Mouse (Mus musculus) lung, postnatal 0 days (tissue): Measurements from ENCODE around the gene Zswim1. TPM values are rescaled to one million over a fixed set of nuclear protein-coding genes. Genes with fewer than 3 reads are reported as not detected.

Experiments
- ATAC-seq: fragments of 200-750 bp; cut with Nextera tagmentation; 2 replicates; pipeline ENCODE4 v1.8.0; 2017; ENCODE audit warnings: moderate library complexity
- DNase-seq: peaks from one replicate; pipeline ENCODE4 v3.0.0-alpha.2; 2016; ENCODE audit warnings: low spot score
- H3K27ac ChIP-seq: fragments of 300-500 bp; sonication (generic); 2 replicates; pipeline ENCODE4 v1.5.1; 2014; ENCODE audit warnings: antibody characterized with exemption, mild to moderate bottlenecking, low read length, mixed read lengths
- H3K27me3 ChIP-seq: fragments of 300-500 bp; sonication (generic); replicated peaks from 2 replicates; pipeline ENCODE4 v1.6.1; 2014; ENCODE audit warnings: low read length, mixed read lengths; ENCODE audit not compliant: insufficient read depth
- H3K36me3 ChIP-seq: fragments of 300-500 bp; sonication (generic); 2 replicates; pipeline ENCODE4 v1.6.1; 2014; ENCODE audit warnings: low read length, mixed read lengths; ENCODE audit not compliant: insufficient read depth
- H3K4me1 ChIP-seq: fragments of 300-500 bp; sonication (generic); 2 replicates; pipeline ENCODE4 v1.6.1; 2014; ENCODE audit warnings: antibody characterized with exemption, low read depth, low read length, mixed read lengths; ENCODE audit not compliant: insufficient read depth
- H3K4me2 ChIP-seq: fragments of 300-500 bp; sonication (generic); replicated peaks from 2 replicates; pipeline ENCODE4 v1.6.1; 2014; ENCODE audit warnings: low read depth, mild to moderate bottlenecking, low read length, moderate library complexity, mixed read lengths
- H3K4me3 ChIP-seq: fragments of 300-500 bp; sonication (generic); 2 replicates; pipeline ENCODE4 v1.5.1; 2014; ENCODE audit warnings: low read depth, low read length
- H3K9ac ChIP-seq: fragments of 300-500 bp; sonication (generic); replicated peaks from 2 replicates; pipeline ENCODE4 v1.6.1; 2014; ENCODE audit warnings: low read depth, mild to moderate bottlenecking
- H3K9me3 ChIP-seq: fragments of 300-500 bp; sonication (generic); 2 replicates; pipeline ENCODE4 v1.6.1; 2016; ENCODE audit warnings: low read length, mixed read lengths
- CTCF ChIP-seq: IDR thresholded peaks from 2 replicates; pipeline ENCODE4 v1.5.1; 2016; ENCODE audit warnings: antibody characterized with exemption, mild to moderate bottlenecking
- EP300 ChIP-seq: IDR thresholded peaks from 2 replicates; pipeline ENCODE4 v1.6.1; 2016; ENCODE audit warnings: antibody characterized with exemption, mild to moderate bottlenecking, control low read depth
- WGBS: fragments of 180-500 bp; shearing (Covaris S2); extraction: QIAGEN DNeasy Blood & Tissue Kit; methylation state at CpG from one replicate; pipeline ENCODE4 v1.1.7; 2014; 5-methylcytosine and 5-hydroxymethylcytosine counted together
- polyA plus RNA-seq: library from polyadenylated mRNA; unstranded; fragments of >200 nt; fragmentation: Nextera tagmentation; extraction: Ambion mirVana; gene quantifications from 2 replicates; pipeline ENCODE4 v1.2.1, GENCODE M21; 2015

The Zswim1 gene
- polyA plus RNA-seq, 1 experiment from 2014 or later, result 8.1 TPM

- Histone ChIP-seq H3K9ac (no peak overlapping the region), H3K9me3 (no peaks in the 10 kb centered on the region), H3K4me2 (no peak overlapping the region), H3K36me3 (peaks cover 12% of the 10 kb centered on the region), H3K27me3 (no peaks in the 10 kb centered on the region), H3K4me3 (no peak overlapping the region), H3K27ac (no peak overlapping the region), H3K4me1 (peaks cover 2% of the 10 kb centered on the region)
- TF ChIP-seq EP300, result no peak
- no peak for TF ChIP-seq CTCF
- DNase-seq, result no peak
- 96% methylated on average over 1 of the region's 1 CpGs for WGBS
- no peak for ATAC-seq
Measured at GRCm38 (mm10) chr2:164829090-164829489, 6.6 kb downstream of the Zswim1 start.

DNA sequence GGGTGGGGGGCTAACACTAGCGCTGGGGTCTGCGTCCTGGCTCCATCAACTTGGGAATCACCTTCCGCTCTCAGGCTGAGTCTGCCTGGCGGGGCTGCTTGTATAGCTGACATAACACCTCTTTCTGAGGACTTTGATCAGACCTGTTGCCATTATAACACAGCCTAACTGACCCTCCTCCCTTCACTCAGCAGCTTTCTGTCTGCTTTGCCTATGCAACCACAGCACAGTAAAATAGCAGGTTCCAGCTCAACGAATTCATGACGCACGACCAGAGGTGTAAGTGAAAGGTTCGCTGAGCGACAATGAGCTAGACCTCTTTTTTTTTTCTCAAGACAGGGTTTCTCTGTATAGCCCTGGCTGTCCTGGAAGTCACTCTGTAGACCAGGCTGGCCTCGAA is 8.5 kb downstream of the Zswim1 start:
- Histone ChIP-seq H3K4me1 (peaks cover 12% of the 10 kb centered on the region), H3K4me2 (no peak overlapping the region), H3K27me3 (no peaks in the 10 kb centered on the region), H3K9ac (no peak overlapping the region), H3K4me3 (no peak overlapping the region), H3K36me3 (peaks cover 4% of the 10 kb centered on the region; the same call in 1 of the 2 replicates), H3K27ac (no peak overlapping the region), H3K9me3 (no peaks in the 10 kb centered on the region)
- no peak for DNase-seq
- TF ChIP-seq EP300 (no peak), CTCF (no peak)
- ATAC-seq, result no peak
- 84% methylated on average over 10 of the region's 10 CpGs for WGBS

DNA sequence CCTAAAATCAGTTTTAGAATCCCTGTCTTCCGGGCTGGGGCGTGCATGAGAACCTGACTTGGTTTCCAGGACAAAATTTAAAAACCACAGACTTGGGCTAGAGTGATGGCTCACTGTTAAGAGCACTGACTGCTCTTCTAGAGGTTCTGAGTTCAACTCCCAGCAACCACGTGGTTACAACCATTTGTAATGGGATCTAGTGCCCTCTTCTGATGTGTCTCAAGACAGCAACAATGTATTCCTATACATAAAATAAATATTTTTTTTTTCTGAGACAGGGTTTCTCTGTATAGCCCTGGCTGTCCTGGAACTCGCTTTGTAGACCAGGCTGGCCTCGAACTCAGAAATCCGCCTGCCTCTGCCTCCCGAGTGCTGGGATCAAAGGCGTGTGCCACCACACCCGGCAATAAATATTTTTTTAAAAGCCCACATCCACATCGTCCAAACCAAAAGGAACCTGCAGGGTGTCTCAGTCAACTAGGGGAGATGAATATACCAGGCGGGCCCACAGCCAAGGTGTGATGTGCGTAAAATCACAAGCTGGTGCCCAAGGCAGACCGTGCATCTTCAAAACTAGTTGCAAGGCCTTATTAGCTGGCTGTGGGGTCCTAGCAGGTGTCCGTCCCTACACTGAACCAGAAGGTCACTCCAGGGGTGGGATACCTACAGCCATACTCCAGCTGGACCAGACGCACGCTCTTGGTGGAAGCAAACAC is 9.7 kb downstream of the Zswim1 start:
- 62% methylated on average over 16 of the region's 16 CpGs for WGBS
- Histone ChIP-seq H3K27me3 (no peaks in the 10 kb centered on the region), H3K9ac (peak overlapping the region; percentile 51; the same call in 1 of the 2 replicates), H3K36me3 (no peaks in the 10 kb centered on the region; the same call in 1 of the 2 replicates), H3K4me1 (peaks cover 12% of the 10 kb centered on the region), H3K9me3 (no peaks in the 10 kb centered on the region), H3K27ac (no peak overlapping the region), H3K4me2 (peak overlapping the region; percentile 83), H3K4me3 (peak overlapping the region; percentile 55)
- DNase-seq (no peak), ATAC-seq (no peak)
- TF ChIP-seq EP300 (no peak), CTCF (no peak)

- Histone ChIP-seq H3K27ac (peak within 1 kb of the TSS; percentile 89), H3K4me3 (peak within 1 kb of the TSS; percentile 55), H3K4me1 (peaks cover 12% of the 10 kb centered on the region), H3K27me3 (no peaks in the 10 kb centered on the region), H3K36me3 (peaks cover under 1% of the 10 kb centered on the region; the same call in 1 of the 2 replicates), H3K9ac (peak within 1 kb of the TSS; percentile 51), H3K4me2 (peak within 1 kb of the TSS; percentile 83), H3K9me3 (no peaks in the 10 kb centered on the region)
- TF ChIP-seq CTCF, result peak; percentile 83
- TF ChIP-seq EP300, result no peak
- DNase-seq, result peak; percentile 82
- ATAC-seq, result peak; percentile 76
- under 1% methylated on average over 35 of the region's 35 CpGs for WGBS
Measured at GRCm38 (mm10) chr2:164832748-164833301, 10.3 kb downstream of the Zswim1 start, which contains the start of gene Ctsa. Gene Ctsa, plus strand, starts transcription at chr2:164832873.

- Histone ChIP-seq H3K9me3 (no peaks in the 10 kb centered on the region), H3K4me1 (peaks cover 12% of the 10 kb centered on the region), H3K4me3 (peak within 1 kb of the TSS; percentile 55), H3K4me2 (peak within 1 kb of the TSS; percentile 83), H3K27me3 (no peaks in the 10 kb centered on the region), H3K9ac (peak within 1 kb of the TSS; percentile 51), H3K27ac (peak within 1 kb of the TSS; percentile 89), H3K36me3 (peaks cover 6% of the 10 kb centered on the region; the same call in 1 of the 2 replicates)
- ATAC-seq (peak; percentile 79), DNase-seq (peak; percentile 94)
- WGBS, result under 1% methylated on average over 31 of the region's 31 CpGs
- TF ChIP-seq EP300 (peak; percentile 60), CTCF (peak; percentile 53)
Measured at GRCm38 (mm10) chr2:164833314-164833959, 11.0 kb downstream of the Zswim1 start, which contains the start of gene Neurl2. Gene Neurl2, minus strand, starts transcription at chr2:164833456.

- Histone ChIP-seq H3K4me2 (peak overlapping the region; percentile 83), H3K27ac (no peak overlapping the region), H3K9me3 (no peaks in the 10 kb centered on the region), H3K4me3 (peak overlapping the region; percentile 55), H3K27me3 (no peaks in the 10 kb centered on the region), H3K4me1 (peaks cover 12% of the 10 kb centered on the region), H3K36me3 (peaks cover 15% of the 10 kb centered on the region), H3K9ac (0 out of 2 replicates have a peak overlapping the region, but pooled peaks have one; percentile 51)
- no peak for DNase-seq
- TF ChIP-seq CTCF, result no peak; the same call in 1 of the 2 replicates
- 0 out of 2 replicates have a peak, but pooled peaks have one; percentile 8 for ATAC-seq
- WGBS, result 41% methylated on average over 8 of the region's 8 CpGs
Measured at GRCm38 (mm10) chr2:164834531-164834930, 12.0 kb downstream of the Zswim1 start.
